Mouse (Mus musculus) midbrain, postnatal 0 days (tissue): ENCODE results near the gene Sntb2. TPM values are rescaled to one million over a fixed set of nuclear protein-coding genes. Genes with fewer than 3 reads are reported as not detected.

Experiments
- ATAC-seq: fragments of 200-750 bp; cut with Nextera tagmentation; 2 replicates; pipeline ENCODE4 v1.8.0; 2017; ENCODE audit warnings: moderate number of reproducible peaks, mild to moderate bottlenecking, moderate TSS enrichment, moderate library complexity; ENCODE audit not compliant: low FRiP score
- DNase-seq: peaks from one replicate; pipeline ENCODE4 v3.0.0-alpha.2; 2015; ENCODE audit warnings: low spot score
- H3K27ac ChIP-seq: fragments of 300-500 bp; sonication (generic); 2 replicates; pipeline ENCODE4 v1.5.1; 2014; ENCODE audit warnings: low read depth, mild to moderate bottlenecking, low read length, mixed read lengths
- H3K27me3 ChIP-seq: fragments of 300-500 bp; sonication (generic); 2 replicates; pipeline ENCODE4 v1.6.1; 2014; ENCODE audit warnings: low read length, control low read depth, mixed read lengths; ENCODE audit not compliant: insufficient read depth
- H3K36me3 ChIP-seq: fragments of 300-500 bp; sonication (generic); 2 replicates; pipeline ENCODE4 v1.6.1; 2014; ENCODE audit warnings: low read length, control low read depth, mixed read lengths; ENCODE audit not compliant: insufficient read depth
- H3K4me1 ChIP-seq: fragments of 300-500 bp; sonication (generic); 2 replicates; pipeline ENCODE4 v1.6.1; 2014; ENCODE audit warnings: mild to moderate bottlenecking, control low read depth, antibody characterized with exemption, low read length, mixed read lengths; ENCODE audit not compliant: insufficient read depth
- H3K4me2 ChIP-seq: fragments of 300-500 bp; sonication (generic); 2 replicates; pipeline ENCODE4 v1.6.1; 2014; ENCODE audit warnings: low read depth, mild to moderate bottlenecking, low read length, mixed read lengths; ENCODE audit not compliant: poor library complexity, severe bottlenecking
- H3K4me3 ChIP-seq: fragments of 300-500 bp; sonication (generic); 2 replicates; pipeline ENCODE4 v1.5.1; 2014; ENCODE audit warnings: low read depth, mild to moderate bottlenecking, low read length, moderate library complexity
- H3K9ac ChIP-seq: fragments of 300-500 bp; sonication (generic); replicated peaks from 2 replicates; pipeline ENCODE4 v1.6.1; 2014; ENCODE audit warnings: mild to moderate bottlenecking, low read length, moderate library complexity, mixed read lengths; ENCODE audit not compliant: poor library complexity, severe bottlenecking
- H3K9me3 ChIP-seq: fragments of 300-500 bp; sonication (generic); 2 replicates; pipeline ENCODE4 v1.6.1; 2016; ENCODE audit warnings: low read length, control low read depth
- CTCF ChIP-seq: IDR thresholded peaks from 2 replicates; pipeline ENCODE4 v1.5.1; 2016; ENCODE audit warnings: antibody characterized with exemption, mild to moderate bottlenecking
- WGBS: fragments of 180-500 bp; shearing (Covaris S2); extraction: QIAGEN DNeasy Blood & Tissue Kit; methylation state at CpG from one replicate; pipeline ENCODE4 v1.1.7; 2014; 5-methylcytosine and 5-hydroxymethylcytosine counted together
- polyA plus RNA-seq: library from polyadenylated mRNA; unstranded; fragments of >200 nt; fragmentation: Nextera tagmentation; extraction: Ambion mirVana; gene quantifications from 2 replicates; pipeline ENCODE4 v1.2.1, GENCODE M21; 2015
- total RNA-seq: library from RNA; depleted of rRNA; stranded (reverse); fragments of >200 nt; gene quantifications from 2 replicates; pipeline ENCODE4 v1.2.3, GENCODE M21; 2014

Gene Sntb2
- total and polyA plus RNA-seq, 2 experiments from 2014 or later = 3.3 to 7.1 TPM

DNA sequence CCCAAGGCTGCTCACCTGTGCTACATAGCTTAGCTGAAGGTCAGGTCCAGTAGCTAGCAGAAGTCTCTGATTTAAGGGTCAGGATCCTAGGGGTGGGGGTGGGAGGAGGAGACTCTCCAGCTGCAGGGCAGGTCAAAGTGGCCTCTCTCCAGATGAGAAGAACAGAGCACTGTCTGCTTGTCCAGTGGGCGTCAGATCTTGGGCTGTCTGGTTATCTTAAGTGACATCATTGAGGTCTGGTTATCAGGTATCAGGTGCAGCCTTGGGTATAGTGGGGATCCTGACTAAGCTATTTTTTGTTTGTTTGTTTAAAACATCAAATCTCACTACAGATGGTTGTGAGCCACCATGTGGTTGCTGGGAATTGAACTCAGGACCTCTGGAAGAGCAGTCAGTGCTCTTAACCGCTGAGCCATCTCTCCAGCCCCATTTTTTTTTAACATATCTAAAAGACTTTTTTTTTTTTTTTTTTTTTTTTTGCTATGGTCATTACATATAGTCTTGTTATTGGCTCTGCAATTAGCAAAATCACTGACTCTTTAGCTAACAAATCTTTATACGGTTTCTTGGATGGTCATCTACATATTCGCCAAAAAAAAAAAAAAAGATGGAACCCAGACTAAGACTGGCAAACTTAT is 1.9 kb upstream of the Sntb2 start:
- no peaks in the 10 kb centered on the region for H3K9me3 ChIP-seq
- no peak for ATAC-seq
- H3K9ac ChIP-seq = no peak overlapping the region
- no peak overlapping the region for H3K4me3 ChIP-seq
- 83% methylated on average over 4 of the region's 4 CpGs for WGBS
- TF ChIP-seq CTCF = no peak
- H3K36me3 ChIP-seq = no peaks in the 10 kb centered on the region
- no peak for DNase-seq
- H3K27me3 ChIP-seq = no peaks in the 10 kb centered on the region
- no peak overlapping the region for H3K4me2 ChIP-seq
- no peak overlapping the region for H3K27ac ChIP-seq
- peaks cover 7% of the 10 kb centered on the region; the same call in 1 of the 2 replicates for H3K4me1 ChIP-seq

DNA sequence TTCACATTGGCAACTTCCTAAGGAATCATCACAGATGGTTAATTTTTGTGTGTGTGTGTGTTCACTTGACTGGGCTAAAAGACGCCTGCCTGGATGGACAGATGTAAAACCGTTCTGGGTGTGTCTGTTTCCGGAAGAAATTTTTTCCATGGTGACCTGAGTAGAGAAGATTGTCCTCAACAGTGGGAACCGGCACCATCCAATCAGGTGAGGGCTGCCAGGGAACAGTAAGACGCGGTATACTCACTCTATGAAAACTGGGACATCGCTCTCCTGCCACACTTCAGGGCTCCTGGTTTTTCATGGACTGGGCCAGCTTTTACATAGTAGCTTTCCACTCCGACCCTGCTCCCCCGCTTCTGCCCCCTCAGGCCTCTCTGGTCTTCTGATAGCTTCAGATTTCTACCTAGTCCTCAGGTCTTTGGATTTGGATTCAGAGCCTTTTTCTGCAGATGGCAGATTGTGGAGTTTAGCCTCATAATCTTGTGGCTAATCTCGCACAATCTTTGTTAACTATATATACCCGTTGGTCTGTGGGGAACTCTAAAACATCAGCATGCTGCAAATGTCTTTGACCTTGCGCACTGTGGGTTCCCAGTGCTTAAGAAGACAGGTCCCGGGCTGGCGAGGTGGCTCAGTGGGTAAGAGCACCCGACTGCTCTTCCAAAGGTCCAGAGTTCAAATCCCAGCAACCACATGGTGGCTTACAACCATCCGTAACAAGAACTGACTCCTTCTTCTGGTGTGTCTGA is 1.1 kb upstream of the Sntb2 start:
- Histone ChIP-seq H3K9ac (no peak overlapping the region), H3K9me3 (no peaks in the 10 kb centered on the region), H3K4me3 (no peak overlapping the region), H3K36me3 (no peaks in the 10 kb centered on the region), H3K4me1 (peaks cover 7% of the 10 kb centered on the region; the same call in 1 of the 2 replicates), H3K27me3 (no peaks in the 10 kb centered on the region), H3K4me2 (no peak overlapping the region), H3K27ac (no peak overlapping the region)
- DNase-seq = no peak
- 77% methylated on average over 15 of the region's 16 CpGs for WGBS
- no peak for TF ChIP-seq CTCF
- ATAC-seq = no peak

DNA sequence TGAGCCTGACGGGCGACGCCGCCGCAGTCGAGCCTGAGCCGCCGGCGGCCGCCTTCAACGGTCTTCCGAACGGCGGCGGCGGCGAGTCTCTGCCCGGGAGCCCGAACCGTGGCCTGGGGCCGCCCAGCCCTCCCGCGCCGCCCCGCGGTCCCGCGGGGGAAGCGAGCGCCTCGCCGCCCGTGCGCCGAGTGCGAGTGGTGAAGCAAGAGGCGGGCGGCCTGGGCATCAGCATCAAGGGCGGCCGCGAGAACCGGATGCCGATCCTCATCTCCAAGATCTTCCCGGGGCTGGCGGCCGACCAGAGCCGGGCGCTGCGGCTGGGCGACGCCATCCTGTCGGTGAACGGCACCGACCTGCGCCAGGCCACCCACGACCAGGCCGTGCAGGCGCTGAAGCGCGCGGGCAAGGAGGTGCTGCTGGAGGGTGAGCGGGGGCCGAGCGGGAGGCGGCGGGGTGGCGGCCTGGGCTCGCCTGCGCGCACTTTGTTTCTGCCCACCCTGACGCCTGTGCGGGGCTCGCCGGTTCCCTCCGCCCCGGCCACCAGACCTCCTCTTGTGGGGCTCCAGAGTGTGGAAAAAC is 438 bp downstream of the Sntb2 start:
- Histone ChIP-seq H3K4me3 (peak overlapping the region; percentile 89), H3K36me3 (no peaks in the 10 kb centered on the region), H3K9me3 (no peaks in the 10 kb centered on the region), H3K4me2 (peak overlapping the region; percentile 70), H3K4me1 (peaks cover 7% of the 10 kb centered on the region; the same call in 1 of the 2 replicates), H3K9ac (peak overlapping the region; percentile 83), H3K27ac (peak overlapping the region; percentile 82), H3K27me3 (no peaks in the 10 kb centered on the region)
- no peak for TF ChIP-seq CTCF
- ATAC-seq (peak; percentile 69), DNase-seq (peak; percentile 38)
- 0% methylated on average over 59 of the region's 76 CpGs for WGBS

DNA sequence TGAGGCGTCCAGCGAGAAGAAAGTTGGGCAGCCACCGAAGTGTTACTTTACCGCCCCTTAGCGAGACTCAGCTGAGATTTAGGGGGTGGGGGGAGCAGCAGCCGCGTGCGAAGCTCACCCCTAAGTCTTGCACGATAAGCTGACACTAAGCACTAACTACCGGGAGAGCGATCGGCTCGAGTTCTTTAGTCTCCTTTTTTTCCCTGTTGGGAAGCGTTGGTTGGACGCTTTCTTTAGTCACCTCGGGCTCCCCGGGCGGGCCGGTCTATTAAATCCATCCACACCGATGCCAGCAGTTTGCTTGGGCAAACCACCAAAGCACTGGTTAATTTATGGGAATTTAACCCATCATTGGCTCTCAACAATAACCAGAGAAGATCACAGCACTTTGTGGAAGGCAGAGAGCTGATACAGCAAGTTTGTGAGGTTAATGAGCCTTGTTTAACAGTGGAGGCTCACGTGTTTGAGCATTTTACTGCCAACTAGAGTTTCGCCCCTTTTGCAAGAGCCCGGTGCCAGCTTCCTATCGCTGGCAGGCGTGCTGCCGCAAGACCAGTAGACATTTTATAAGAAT is 1.0 kb downstream of the Sntb2 start:
- Histone ChIP-seq H3K27me3 (no peaks in the 10 kb centered on the region), H3K36me3 (no peaks in the 10 kb centered on the region), H3K9me3 (no peaks in the 10 kb centered on the region), H3K27ac (no peak overlapping the region), H3K4me2 (peak overlapping the region; percentile 70), H3K4me3 (peak overlapping the region; percentile 89), H3K9ac (peak overlapping the region; percentile 83), H3K4me1 (peaks cover 7% of the 10 kb centered on the region; the same call in 1 of the 2 replicates)
- WGBS = 0% methylated on average over 26 of the region's 26 CpGs
- TF ChIP-seq CTCF = no peak
- ATAC-seq (no peak), DNase-seq (peak; percentile 62)

DNA sequence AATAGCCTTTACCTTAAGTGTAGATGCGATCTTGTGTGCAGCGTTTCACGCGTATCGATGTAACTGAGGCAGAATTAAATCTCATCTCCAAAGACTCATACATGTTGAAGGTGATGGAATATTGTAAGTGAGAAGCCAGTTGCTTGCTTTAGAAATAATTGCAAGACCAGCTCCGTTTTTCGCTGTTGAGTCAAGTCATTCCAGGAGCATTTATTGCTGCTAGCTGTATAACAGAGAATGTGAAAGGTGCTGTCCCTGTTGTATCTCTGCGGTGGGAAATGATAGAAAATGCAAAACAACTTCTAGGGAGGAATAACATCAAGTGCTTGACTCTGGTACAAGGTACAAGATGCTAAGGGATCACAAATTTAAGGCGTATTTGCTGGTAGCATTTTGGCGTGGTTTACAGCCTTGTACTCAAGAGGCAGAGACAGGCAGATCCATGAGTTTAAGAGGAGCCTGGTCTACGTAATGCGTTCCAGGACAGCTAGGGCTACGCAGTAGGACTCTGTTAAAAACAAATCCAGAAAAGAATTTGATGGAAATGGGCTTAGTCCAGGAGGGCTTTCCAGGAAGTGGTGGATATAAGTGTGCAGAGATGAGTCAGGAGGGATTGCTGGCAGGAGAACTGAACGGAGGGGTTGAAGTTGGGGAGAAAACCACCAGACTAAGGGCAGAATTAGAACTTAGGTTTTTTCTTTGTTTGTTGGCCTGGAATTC is 1.7 kb downstream of the Sntb2 start:
- H3K9ac ChIP-seq = peak overlapping the region; percentile 83
- H3K27me3 ChIP-seq = no peaks in the 10 kb centered on the region
- ATAC-seq (no peak), DNase-seq (no peak)
- no peak overlapping the region for H3K27ac ChIP-seq
- H3K36me3 ChIP-seq = no peaks in the 10 kb centered on the region
- peak overlapping the region; percentile 70 for H3K4me2 ChIP-seq
- no peaks in the 10 kb centered on the region for H3K9me3 ChIP-seq
- peaks cover 7% of the 10 kb centered on the region; the same call in 1 of the 2 replicates for H3K4me1 ChIP-seq
- peak overlapping the region; percentile 89 for H3K4me3 ChIP-seq
- no peak for TF ChIP-seq CTCF
- 37% methylated on average over 14 of the region's 14 CpGs for WGBS
